Mouse (Mus musculus) ES-E14 (cell line): ENCODE measurements around the gene Fastkd1. TPM values are rescaled to one million over a fixed set of nuclear protein-coding genes. Genes with fewer than 3 reads are reported as not detected.
"Not testable (repeated sequence)": the region's sequence is repeated elsewhere in the genome, so short reads cannot be mapped to it uniquely, and the experiment has no call there.

Experiments
- DNase-seq: peaks from one replicate; pipeline ENCODE4 v3.0.0-alpha.2; 2013; ENCODE audit warnings: low read depth, low spot score
- H3K27ac ChIP-seq: 2 replicates; pipeline ENCODE4 v1.5.1; 2012; ENCODE audit warnings: low read depth, mild to moderate bottlenecking, low read length, moderate library complexity, mixed read lengths; ENCODE audit not compliant: poor library complexity, insufficient read depth, severe bottlenecking
- H3K36me3 ChIP-seq: 2 replicates; pipeline ENCODE4 v1.6.1; 2012; ENCODE audit warnings: mild to moderate bottlenecking, low read length, moderate library complexity, mixed read lengths; ENCODE audit not compliant: control insufficient read depth, poor library complexity, insufficient read depth, severe bottlenecking
- H3K4me1 ChIP-seq, 2 experiments: fragments of 150-350 bp in 1 of 2; sonication (generic) in 1 of 2; 2 replicates each; pipeline ENCODE4 v1.6.1; 2012; ENCODE audit warnings: low read length in 2 of 2, mild to moderate bottlenecking in 1 of 2, mixed read lengths in 1 of 2; ENCODE audit not compliant: control insufficient read depth in 2 of 2, insufficient read depth in 2 of 2, poor library complexity in 1 of 2
- H3K4me3 ChIP-seq, 2 experiments: fragments of 150-350 bp in 1 of 2; sonication (generic) in 1 of 2; 2 replicates each; pipeline ENCODE4 v1.5.1; 2012; ENCODE audit warnings: low read length in 2 of 2, low read depth in 1 of 2, mild to moderate bottlenecking in 1 of 2, mixed read lengths in 1 of 2; ENCODE audit not compliant: insufficient read depth in 1 of 2, poor library complexity in 1 of 2, severe bottlenecking in 1 of 2
- H3K9ac ChIP-seq: 2 replicates; pipeline ENCODE4 v1.6.1; 2012; ENCODE audit warnings: low read depth, mild to moderate bottlenecking, low read length, mixed read lengths; ENCODE audit not compliant: poor library complexity, insufficient read depth, severe bottlenecking
- H3K9me3 ChIP-seq: fragments of 150-350 bp; sonication (generic); 2 replicates; pipeline ENCODE4 v1.6.1; 2012; ENCODE audit warnings: low read depth, mild to moderate bottlenecking, low read length; ENCODE audit not compliant: control insufficient read depth, insufficient read depth
- CHD2 ChIP-seq: IDR thresholded peaks from 2 replicates; pipeline ENCODE4 v1.6.1; 2014; ENCODE audit warnings: mild to moderate bottlenecking, low read depth, low read length, inconsistent platforms
- HCFC1 ChIP-seq: IDR thresholded peaks from 2 replicates; pipeline ENCODE4 v1.6.1; 2012; ENCODE audit warnings: low read length, inconsistent platforms, borderline replicate concordance; ENCODE audit not compliant: insufficient read depth
- MAFK ChIP-seq: IDR thresholded peaks from 2 replicates; pipeline ENCODE4 v1.6.1; 2014; ENCODE audit warnings: mild to moderate bottlenecking, low read depth, low read length, inconsistent platforms; ENCODE audit not compliant: insufficient read depth
- ZC3H11A ChIP-seq: IDR thresholded peaks from 2 replicates; pipeline ENCODE4 v1.6.1; 2012; ENCODE audit warnings: low read depth, mild to moderate bottlenecking, inconsistent platforms, low read length, borderline replicate concordance
- ZNF384 ChIP-seq: IDR thresholded peaks from 2 replicates; pipeline ENCODE4 v1.6.1; 2012; ENCODE audit warnings: low read depth, low read length, inconsistent platforms
- in situ Hi-C, 2 experiments: fragments of 600-800 bp; cut with MboI; formaldehyde crosslinking; loops; one replicate each; pipeline ENCODE4 v1.15.1; 2025; ENCODE audit warnings: low sequenced_read_pairs in 2 of 2, inconsistent platforms in 1 of 2; ENCODE audit not compliant: unreplicated experiment in 2 of 2
- total RNA-seq: library from RNA; depleted of rRNA; stranded (reverse); fragments of 300-350 nt; gene quantifications from 2 replicates; pipeline ENCODE4 v1.2.3, GENCODE M21; 2012

The Fastkd1 gene
- total RNA-seq, 1 experiment: 17.8 TPM

GRCm38 (mm10) chr2:69681931-69682330 lies 31.4 kb downstream of the Fastkd1 start:
- Histone ChIP-seq H3K27ac (no peak overlapping the region), H3K4me3 (no peak overlapping the region), H3K36me3 (no peaks in the 10 kb centered on the region), H3K9ac (no peak overlapping the region), H3K4me1 (no peaks in the 10 kb centered on the region), H3K9me3 (no peaks in the 10 kb centered on the region)
- in situ Hi-C loops: no loop called here
- no peak for TF ChIP-seq MAFK
- TF ChIP-seq CHD2: no peak
- no peak for TF ChIP-seq ZNF384
- no peak for TF ChIP-seq ZC3H11A
- TF ChIP-seq HCFC1: no peak
- no peak for DNase-seq

- H3K36me3 ChIP-seq: no peaks in the 10 kb centered on the region
- H3K4me3 ChIP-seq: no peak overlapping the region
- H3K27ac ChIP-seq: no peak overlapping the region
- no peaks in the 10 kb centered on the region for H3K9me3 ChIP-seq
- peak; percentile 73 for DNase-seq
- no peak overlapping the region for H3K9ac ChIP-seq
- in situ Hi-C loops: no loop called here
- no peaks in the 10 kb centered on the region for H3K4me1 ChIP-seq
- no peak for TF ChIP-seq HCFC1
These were observed 33.3 kb downstream of the Fastkd1 start for GRCm38 (mm10) chr2:69679990-69680389.

GRCm38 (mm10) chr2:69677215-69677614 lies 36.1 kb downstream of the Fastkd1 start:
- DNase-seq, H3K9ac ChIP-seq, H3K36me3 ChIP-seq, H3K4me1 ChIP-seq, H3K27ac ChIP-seq, H3K9me3 ChIP-seq, H3K4me3 ChIP-seq, in situ Hi-C loops: not testable (repeated sequence)

- Histone ChIP-seq H3K27ac (no peak overlapping the region), H3K4me3 (no peak overlapping the region), H3K4me1 (no peaks in the 10 kb centered on the region), H3K36me3 (no peaks in the 10 kb centered on the region), H3K9me3 (no peaks in the 10 kb centered on the region), H3K9ac (no peak overlapping the region)
- TF ChIP-seq ZNF384: peak; percentile 80
- no peak for TF ChIP-seq CHD2
- TF ChIP-seq MAFK: no peak
- TF ChIP-seq HCFC1: no peak
- TF ChIP-seq ZC3H11A: no peak
- in situ Hi-C loops: no loop called here
- no peak for DNase-seq
These were observed 36.6 kb downstream of the Fastkd1 start for GRCm38 (mm10) chr2:69676713-69677112.

- TF ChIP-seq ZNF384: no peak
- TF ChIP-seq HCFC1: no peak
- TF ChIP-seq CHD2: no peak
- TF ChIP-seq ZC3H11A: no peak
- TF ChIP-seq MAFK: no peak
- DNase-seq: no peak
These were observed 38.0 kb downstream of the Fastkd1 start for GRCm38 (mm10) chr2:69675266-69675665.

More at GRCm38 (mm10) chr2:69675266-69675665, 38.0 kb downstream of the Fastkd1 start:
- no peak overlapping the region for H3K27ac ChIP-seq
- no peak overlapping the region for H3K9ac ChIP-seq
- no peaks in the 10 kb centered on the region for H3K4me1 ChIP-seq
- in situ Hi-C loops: no loop called here
- H3K36me3 ChIP-seq: no peaks in the 10 kb centered on the region
- no peak overlapping the region for H3K4me3 ChIP-seq
- H3K9me3 ChIP-seq: no peaks in the 10 kb centered on the region
